Mouse (Mus musculus): ENCODE measurements at regions not wholly inside any gene's neighbourhood (a gene's known extent, or its start where the extent isn't known, plus 50 kb on each side); places are given as distances from the start of the nearest gene placed in this dataset.

- TF ChIP-seq POLR2A (IDR thresholded peaks at IDR 0.05; ENCODE audit: control insufficient read depth, extremely low read depth, insufficient read depth, low read length, poor library complexity) (no peak), CTCF (IDR thresholded peaks at IDR 0.05; ENCODE audit: borderline replicate concordance, control insufficient read depth, extremely low read depth, insufficient read depth, low read length, poor library complexity) (no peak)
Observed at GRCm38 (mm10) chrX:13413135-13413534, 52.8 kb upstream of the Nyx start.

All from thymus, adult 2 months (tissue).